In genomic region chr8:93938193-93938592, GRCm38 (mm10) we compare ENCODE assay signal across 26 mouse cellular contexts.
DNase-seq lines count a peak whose midpoint lies in the region; ATAC-seq lines count a peak whose summit lies in the region.
"Had no signal": no experiment of that assay in that cellular context is flagged by ENCODE, and none has a peak within 500 bp of the region (broad histone marks: within the 10 kb centered on the region; RNA-seq: fewer than 3 reads in every experiment).

No protein-coding gene starts in this region.

- no peak overlapping the region for H3K9ac ChIP-seq in intestine, embryonic 16.5 days (ENCODE audit: low read depth, low read length)
- no peak overlapping the region for H3K9ac ChIP-seq in neural tube, embryonic 15.5 days (replicated peaks)
- H3K9ac ChIP-seq: embryonic facial prominence, embryonic 13.5 days; embryonic facial prominence, embryonic 15.5 days; forebrain, embryonic 13.5 days; forebrain, embryonic 15.5 days; forebrain, postnatal 0 days had no signal

- no peak overlapping the region for H3K4me3 ChIP-seq in intestine, embryonic 16.5 days (ENCODE audit: low read length)
- no peak overlapping the region for H3K4me3 ChIP-seq in neural tube, embryonic 15.5 days (replicated peaks)
- H3K4me3 ChIP-seq: embryonic facial prominence, embryonic 13.5 days; embryonic facial prominence, embryonic 15.5 days; erythroblast, embryonic 14.5 days; forebrain, embryonic 13.5 days; forebrain, embryonic 15.5 days had no signal

- H3K4me2 ChIP-seq in intestine, embryonic 16.5 days (ENCODE audit: low read depth, low read length) = no peak overlapping the region
- no peak overlapping the region for H3K4me2 ChIP-seq in neural tube, embryonic 15.5 days
- H3K4me2 ChIP-seq: embryonic facial prominence, embryonic 13.5 days; embryonic facial prominence, embryonic 15.5 days; forebrain, embryonic 13.5 days; forebrain, embryonic 15.5 days had no signal

- 78% methylated on average over 3 of the region's 3 CpGs for WGBS in intestine, embryonic 16.5 days
- WGBS in neural tube, embryonic 15.5 days = 91% methylated on average over 3 of the region's 3 CpGs

- no peak overlapping the region for H3K27ac ChIP-seq in intestine, embryonic 16.5 days (ENCODE audit: low read length)
- no peak overlapping the region for H3K27ac ChIP-seq in neural tube, embryonic 15.5 days (replicated peaks)
- H3K27ac ChIP-seq: embryonic facial prominence, embryonic 13.5 days; embryonic facial prominence, embryonic 15.5 days; forebrain, embryonic 13.5 days; forebrain, embryonic 15.5 days had no signal

- peak; percentile 45 for DNase-seq in 3134 (ENCODE audit: extremely low read depth, insufficient read length, low spot score)
- DNase-seq in 3T3-L1 (ENCODE audit: low read depth, low spot score) = peak; percentile 71
- peak; percentile 23 for DNase-seq in fibroblast of lung, adult 2 months (ENCODE audit: low read depth)
- no peak for DNase-seq in adrenal gland, postnatal 14 days
- DNase-seq: adrenal gland, adult 8-10 months; adrenal gland, postnatal 25 days; cerebellum, adult 11 months; cerebellum, adult 18-20 months; cerebellum, adult 8-10 months; cerebellum, adult 9-11 months; cerebellum, postnatal 14 days; cerebellum, postnatal 36 days; embryo, embryonic 11 days; forebrain, postnatal 0 days had no signal

- no peaks in the 10 kb centered on the region for H3K36me3 ChIP-seq in intestine, embryonic 16.5 days (ENCODE audit: control insufficient read depth, insufficient read depth, low read length)
- no peaks in the 10 kb centered on the region for H3K36me3 ChIP-seq in neural tube, embryonic 15.5 days
- H3K36me3 ChIP-seq: embryonic facial prominence, embryonic 13.5 days; embryonic facial prominence, embryonic 15.5 days; G1E had no signal

- no peaks in the 10 kb centered on the region for H3K9me3 ChIP-seq in intestine, embryonic 16.5 days (ENCODE audit: control insufficient read depth, low read length)
- H3K9me3 ChIP-seq in neural tube, embryonic 15.5 days (replicated peaks) = no peaks in the 10 kb centered on the region
- H3K9me3 ChIP-seq: embryonic facial prominence, embryonic 13.5 days; embryonic facial prominence, embryonic 15.5 days; forebrain, embryonic 13.5 days; forebrain, embryonic 15.5 days; G1E had no signal

- no peaks in the 10 kb centered on the region for H3K4me1 ChIP-seq in intestine, embryonic 16.5 days (ENCODE audit: control insufficient read depth, insufficient read depth, low read length)
- H3K4me1 ChIP-seq in neural tube, embryonic 15.5 days = 0 out of 2 replicates have a peak, but pooled peaks cover 5% of the 10 kb centered on the region
- H3K4me1 ChIP-seq: embryonic facial prominence, embryonic 15.5 days had no signal

- H3K27me3 ChIP-seq in intestine, embryonic 16.5 days (replicated peaks; ENCODE audit: control insufficient read depth, insufficient read depth, low read length) = no peaks in the 10 kb centered on the region
- H3K27me3 ChIP-seq in neural tube, embryonic 15.5 days (replicated peaks) = no peaks in the 10 kb centered on the region
- H3K27me3 ChIP-seq: CH12.LX; embryonic facial prominence, embryonic 13.5 days; embryonic facial prominence, embryonic 15.5 days; forebrain, embryonic 13.5 days; forebrain, embryonic 15.5 days had no signal

- ATAC-seq in intestine, embryonic 16.5 days = no peak
- ATAC-seq in neural tube, embryonic 15.5 days (ENCODE audit: low FRiP score) = no peak
- ATAC-seq: activated CD4-positive, CD25-positive, alpha-beta regulatory T cell, adult 4 months; CD4-positive, CD25-positive, alpha-beta regulatory T cell, adult 4 months; forebrain, embryonic 13.5 days; forebrain, embryonic 15.5 days; forebrain, postnatal 0 days; Patski had no signal
